Mouse (Mus musculus): Measurements from ENCODE around the gene Eif3b.
A peak's percentile ranks its signal among the peaks of the same experiment; 100 is the strongest.
"Not testable (repeated sequence)": the region's sequence is repeated elsewhere in the genome, so short reads cannot be mapped to it uniquely, and the experiment has no call there.

Gene Eif3b

DNA sequence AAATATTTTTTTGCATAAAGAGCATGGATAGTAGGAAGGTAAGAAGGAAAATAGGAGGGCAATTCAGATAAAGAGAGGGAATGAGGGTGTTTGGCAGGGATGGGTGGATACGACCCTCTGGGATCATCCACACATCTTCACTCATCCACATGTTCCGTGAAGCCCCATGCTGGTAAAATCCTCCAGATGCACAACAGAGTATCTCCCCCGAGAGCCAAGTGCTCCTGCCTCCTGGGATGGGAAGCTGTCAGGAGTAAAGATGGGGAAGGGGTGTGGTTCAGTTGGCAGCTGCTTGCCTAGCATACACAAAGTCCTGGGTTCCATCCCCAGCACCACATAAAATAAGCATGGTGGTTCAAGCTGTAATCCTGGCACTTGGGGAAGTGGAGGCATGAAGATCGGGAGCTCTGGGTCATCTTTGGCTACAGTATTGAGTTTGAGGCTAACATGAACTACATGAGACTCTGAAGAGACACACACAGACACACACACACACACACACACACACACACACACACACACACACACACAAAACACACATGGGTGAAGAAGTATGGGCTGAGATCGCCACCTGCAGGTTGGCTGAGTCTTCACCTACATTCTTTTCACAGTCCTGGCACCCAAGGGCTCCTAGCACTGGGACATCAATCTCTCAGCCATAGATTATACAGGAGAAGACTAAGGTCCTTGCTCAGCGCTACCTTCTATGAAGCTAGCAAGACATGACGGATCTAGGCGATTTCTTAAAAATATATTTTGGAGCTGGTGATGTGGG is 22.8 kb upstream of the Eif3b start:
- DNase-seq (ENCODE audit: low read depth, low spot score) = peak; percentile 61

DNA sequence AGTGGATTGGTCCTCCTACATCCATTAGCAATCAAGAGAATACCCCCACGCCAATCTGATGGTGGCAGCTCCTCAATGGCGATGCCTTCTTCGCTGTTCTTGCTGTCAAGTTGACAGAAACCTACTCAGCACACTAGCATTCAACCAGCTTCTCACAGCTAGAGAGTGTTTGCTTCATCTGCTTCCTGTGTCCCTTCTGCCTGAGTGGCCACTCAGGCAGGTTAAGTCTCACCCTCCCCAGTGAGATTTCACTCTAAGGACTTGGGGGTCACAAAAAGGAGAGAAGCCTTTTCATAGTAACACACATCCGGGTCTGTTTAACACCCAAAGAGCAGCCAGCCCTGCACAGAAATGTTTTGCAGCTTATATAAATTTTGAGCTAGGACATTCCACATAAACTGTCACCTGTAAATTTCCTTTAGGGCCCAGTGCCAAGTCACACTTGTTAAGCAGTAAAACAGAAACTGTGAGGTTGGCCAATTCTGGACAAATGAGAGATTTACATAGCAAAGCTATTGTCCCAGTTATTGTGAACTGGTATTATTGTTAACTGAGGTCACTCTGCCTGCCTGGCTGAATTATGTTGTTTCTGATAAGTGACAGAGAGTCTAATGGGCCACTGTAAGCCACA is 16.4 kb upstream of the Eif3b start:
- no peak for DNase-seq (ENCODE audit: low read depth, low spot score)

DNA sequence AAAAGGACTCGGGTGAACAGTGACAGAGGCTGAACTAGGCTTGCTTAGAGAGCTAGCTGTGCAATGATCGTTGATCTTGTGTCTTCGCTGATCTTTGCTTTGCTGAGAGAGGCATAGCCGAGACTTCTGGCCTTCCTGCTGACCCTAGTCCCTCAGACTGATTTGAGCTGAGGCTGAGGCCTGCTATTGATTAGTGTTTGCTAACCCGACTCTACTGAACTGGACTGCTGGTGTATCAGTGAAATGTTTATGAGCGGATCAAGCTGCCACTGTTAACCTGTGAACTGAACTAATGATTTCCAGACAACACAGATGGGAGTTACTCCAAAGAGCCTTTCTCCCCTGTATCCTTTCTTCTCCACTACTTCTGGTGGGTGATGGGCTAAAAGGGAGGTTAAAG is 14.0 kb upstream of the Eif3b start:
- no peak for DNase-seq (ENCODE audit: low read depth, low spot score)

DNA sequence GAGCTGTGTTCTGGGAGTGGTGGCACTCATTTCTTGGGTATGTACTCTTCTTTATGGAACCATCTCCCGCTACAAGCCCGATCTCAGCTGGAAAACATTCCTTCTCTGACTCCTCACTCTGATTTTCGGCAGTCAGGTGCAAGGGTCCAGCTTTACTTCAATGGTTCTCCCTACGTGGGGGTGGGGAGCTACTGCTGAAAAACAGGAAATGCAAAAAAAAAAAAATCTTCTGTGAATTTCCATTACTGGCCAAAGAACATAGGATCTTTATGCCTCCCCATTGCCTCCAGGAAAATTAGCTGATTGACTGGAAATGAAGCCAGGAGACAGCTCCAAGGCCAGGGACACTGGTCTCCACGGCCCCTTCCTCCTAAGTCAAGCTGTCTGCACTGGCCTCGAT is 12.5 kb upstream of the Eif3b start:
- no peak for DNase-seq (ENCODE audit: low read depth, low spot score)

GRCm38 (mm10) chr5:140408801-140409200 is 10.3 kb upstream of the Eif3b start:
- DNase-seq (ENCODE audit: low read depth, low spot score) = no peak

DNA sequence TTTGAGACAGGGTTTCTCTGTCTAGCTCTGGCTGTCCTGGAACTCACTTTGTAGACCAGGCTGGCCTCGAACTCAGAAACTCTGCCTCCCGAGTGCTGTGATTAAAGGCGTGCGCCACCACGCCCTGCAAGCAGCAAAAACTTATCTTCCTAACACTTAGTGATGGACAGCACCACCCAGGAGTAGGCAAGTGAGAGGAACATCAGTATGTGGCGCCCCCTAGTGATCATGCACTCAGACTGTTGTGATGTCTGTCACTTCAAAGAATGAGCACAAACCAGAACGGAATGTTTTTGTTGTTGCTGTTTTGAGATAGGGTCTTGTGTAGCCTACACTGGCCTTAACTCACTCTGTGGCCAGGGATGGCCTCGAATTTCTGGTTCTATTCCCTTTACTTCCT is 7.8 kb upstream of the Eif3b start:
- peak; percentile 66 for DNase-seq (ENCODE audit: low read depth, low spot score)

DNA sequence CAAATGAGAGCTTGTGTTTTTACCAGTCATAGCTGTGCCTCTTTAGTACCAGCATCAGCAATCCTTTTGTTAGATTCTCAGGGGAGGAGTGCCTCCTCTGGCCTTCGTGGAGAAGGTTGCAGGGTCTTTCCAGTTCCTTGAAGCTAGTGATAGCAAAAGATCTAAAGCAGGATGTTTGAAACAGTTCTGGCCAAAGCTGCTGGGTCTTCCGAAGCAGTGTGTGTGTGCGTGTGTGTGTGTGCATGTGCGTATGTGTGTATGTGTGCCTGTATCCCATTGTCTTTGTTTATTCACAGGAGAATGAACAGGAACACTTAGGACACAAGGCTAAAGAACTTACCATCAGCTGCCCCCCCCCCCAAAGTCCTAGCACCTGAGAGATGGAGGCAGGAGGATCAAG is 4.5 kb upstream of the Eif3b start:
- DNase-seq (ENCODE audit: low read depth, low spot score) = no peak

DNA sequence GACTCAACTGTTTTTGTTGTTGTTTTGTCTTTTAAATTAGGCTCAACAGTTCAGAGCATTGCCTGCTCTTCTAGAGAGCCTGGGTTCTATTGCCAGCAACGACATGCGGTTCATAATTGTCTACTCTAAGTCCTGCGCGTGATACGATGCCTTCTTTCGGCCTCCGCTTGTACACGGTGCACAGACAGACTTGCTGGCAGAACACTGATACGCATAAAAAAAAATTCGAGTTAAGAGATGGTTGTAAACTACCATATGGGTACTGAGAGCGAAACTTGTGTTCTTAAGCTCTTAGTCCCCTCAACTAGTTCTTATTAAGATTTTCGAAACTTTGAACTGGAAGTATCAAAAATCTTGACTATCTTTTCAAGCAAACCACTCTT is 1.0 kb upstream of the Eif3b start:
- DNase-seq (ENCODE audit: low read depth, low spot score) = no peak

GRCm38 (mm10) chr5:140419442-140420080 is 433 bp downstream of the Eif3b start:
- DNase-seq (ENCODE audit: low read depth, low spot score) = no peak

- DNase-seq (ENCODE audit: low read depth, low spot score) = no peak
Measured at GRCm38 (mm10) chr5:140420616-140421015, 1.5 kb downstream of the Eif3b start.

DNA sequence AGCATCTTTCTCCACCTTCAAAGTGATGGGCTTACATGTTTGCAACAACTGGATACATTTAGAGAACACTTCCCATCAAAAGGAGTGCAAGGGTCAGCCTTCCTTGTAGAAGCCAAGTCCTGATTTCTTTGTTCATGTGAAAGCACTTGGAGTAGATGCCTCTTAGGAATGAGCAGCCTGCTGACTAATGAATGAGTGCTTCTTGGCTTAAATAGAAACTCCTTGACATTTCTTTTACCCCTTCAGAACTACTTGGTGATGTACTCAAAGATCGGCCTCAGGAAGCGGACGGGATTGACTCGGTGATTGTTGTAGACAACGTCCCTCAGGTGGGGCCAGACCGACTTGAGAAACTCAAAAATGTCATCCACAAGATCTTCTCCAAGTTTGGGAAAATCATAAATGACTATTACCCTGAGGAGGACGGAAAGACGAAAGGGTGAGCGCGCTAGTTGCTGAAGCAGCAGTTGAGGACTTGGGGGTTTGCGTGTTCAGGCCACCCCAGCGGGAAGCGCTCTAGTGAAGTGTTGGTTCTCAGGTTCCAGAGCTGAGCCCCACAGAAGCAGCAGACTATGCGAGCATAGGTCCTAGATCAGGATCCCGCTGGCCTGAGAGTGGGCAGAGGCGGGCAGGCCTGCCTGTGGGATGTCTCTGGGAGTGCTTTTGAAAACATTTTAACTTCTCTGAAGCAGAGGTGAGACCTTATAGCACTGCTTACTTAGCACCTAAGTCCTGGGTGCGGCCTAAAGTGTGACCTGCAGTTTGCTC is 6.1 kb downstream of the Eif3b start:
- no peak for DNase-seq (ENCODE audit: low read depth, low spot score)

GRCm38 (mm10) chr5:140439117-140439516 is 20.0 kb downstream of the Eif3b start:
- peak; percentile 51 for DNase-seq (ENCODE audit: low read depth, low spot score)

DNA sequence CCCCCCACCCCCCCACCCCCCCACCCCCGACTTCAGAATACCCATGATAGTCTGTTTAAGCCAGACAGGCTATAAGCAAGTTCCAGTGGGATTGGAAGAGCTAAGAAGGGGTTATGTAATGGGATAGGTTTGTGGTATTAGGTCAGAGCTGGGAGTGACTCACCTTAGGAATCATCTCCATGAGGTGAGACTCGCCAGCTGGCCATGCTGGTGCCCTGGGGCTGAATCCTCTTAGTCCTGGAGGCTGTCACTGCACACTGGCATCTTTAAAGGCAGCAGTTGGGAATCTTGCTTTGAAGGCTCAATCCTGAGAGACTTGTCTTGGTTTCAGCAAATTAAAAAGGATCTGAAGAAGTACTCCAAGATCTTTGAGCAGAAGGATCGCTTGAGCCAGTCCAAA is 22.3 kb downstream of the Eif3b start:
- peak; percentile 68 for DNase-seq (ENCODE audit: low read depth, low spot score)

DNA sequence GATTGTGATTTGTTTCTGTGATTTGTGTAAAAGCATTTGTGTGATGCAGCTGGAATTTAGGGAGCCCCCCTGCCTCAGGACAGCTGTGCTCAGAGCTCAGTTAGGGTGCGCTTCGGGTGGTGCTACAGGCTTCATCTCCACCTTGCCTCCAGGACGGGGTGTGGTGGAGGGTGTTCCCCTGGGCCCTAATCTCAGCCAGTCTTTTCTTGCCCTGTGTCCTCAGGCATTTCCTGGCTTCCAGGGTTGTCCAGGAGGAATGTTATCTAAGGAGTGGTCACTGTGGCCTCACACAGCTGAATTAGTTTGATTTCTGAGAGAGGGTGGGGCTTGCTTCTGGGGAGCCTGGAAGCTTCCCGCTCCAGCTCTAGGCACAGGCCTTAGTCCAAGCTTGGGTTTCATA is 24.9 kb downstream of the Eif3b start:
- DNase-seq (ENCODE audit: low read depth, low spot score) = no peak

GRCm38 (mm10) chr5:140445345-140445744 is 26.2 kb downstream of the Eif3b start, which contains the start of gene Gm4869:
Gene Gm4869, plus strand, starts transcription at chr5:140445645.
- DNase-seq (ENCODE audit: low read depth, low spot score) = no peak

- DNase-seq (ENCODE audit: low read depth, low spot score) = peak; percentile 7
Measured at GRCm38 (mm10) chr5:140446054-140446453, 26.9 kb downstream of the Eif3b start.

DNA sequence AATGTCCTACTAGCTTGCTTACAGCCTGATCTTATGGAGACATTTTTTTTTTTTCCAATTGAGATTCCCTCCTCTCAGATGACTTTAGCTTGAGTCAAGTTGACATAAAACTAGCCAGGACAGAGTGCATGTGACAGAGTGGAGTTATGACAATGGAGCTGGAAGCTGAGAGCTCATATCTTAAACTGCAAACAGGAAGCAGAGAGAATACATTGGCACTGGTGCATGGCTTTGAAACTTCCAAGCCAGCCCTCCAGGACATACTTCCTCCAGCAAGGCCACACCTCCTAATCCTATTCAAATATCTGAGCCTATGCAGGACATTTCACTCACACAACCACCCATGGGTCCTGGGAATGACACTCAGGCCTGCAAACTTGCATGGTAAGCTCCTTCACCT is 35.4 kb downstream of the Eif3b start:
- DNase-seq (ENCODE audit: low read depth, low spot score) = no peak

DNA sequence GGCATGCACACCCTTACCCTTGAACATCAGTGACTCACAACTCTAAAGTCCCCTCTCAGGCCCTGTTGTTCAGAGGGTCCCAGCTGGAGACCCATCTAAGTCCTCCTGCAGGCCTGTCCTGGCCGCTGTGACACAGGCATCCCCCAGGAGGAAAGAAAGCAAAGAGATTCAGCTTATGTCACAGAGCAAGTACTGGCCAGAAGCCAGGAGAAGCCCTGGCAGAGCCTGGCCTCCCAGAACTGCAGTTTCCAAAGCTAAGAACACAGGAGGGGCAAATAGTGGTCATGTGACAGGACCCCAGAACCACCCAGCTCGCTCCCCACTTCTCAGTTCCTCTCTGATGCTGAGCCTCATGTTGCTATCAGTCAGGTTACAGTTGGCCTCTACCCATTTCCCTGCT is 36.3 kb downstream of the Eif3b start:
- DNase-seq (ENCODE audit: low read depth, low spot score) = no peak

- no peak for DNase-seq (ENCODE audit: low read depth, low spot score)
Measured at GRCm38 (mm10) chr5:140461476-140461875, 42.3 kb downstream of the Eif3b start.

DNA sequence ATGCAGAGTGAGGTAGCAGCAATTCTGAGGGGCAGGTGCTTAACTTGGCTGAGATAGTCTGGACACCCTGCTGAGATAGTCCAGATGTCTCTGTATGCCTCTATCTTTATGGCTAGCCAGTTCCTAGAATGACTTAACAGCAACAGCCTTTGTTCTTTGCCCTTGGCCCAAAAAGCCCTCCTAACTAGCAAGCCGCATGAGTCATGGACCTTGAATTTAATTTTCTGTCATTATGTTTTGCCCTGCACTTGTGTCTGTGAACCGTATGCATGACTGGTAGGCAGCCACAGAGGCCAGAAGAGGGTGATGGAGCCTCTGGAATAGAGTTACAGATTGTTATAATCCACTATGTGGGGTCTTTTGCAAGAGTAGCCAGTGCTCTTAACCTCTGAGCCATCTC is 44.0 kb downstream of the Eif3b start:
- DNase-seq (ENCODE audit: low read depth, low spot score) = not testable (repeated sequence)

DNA sequence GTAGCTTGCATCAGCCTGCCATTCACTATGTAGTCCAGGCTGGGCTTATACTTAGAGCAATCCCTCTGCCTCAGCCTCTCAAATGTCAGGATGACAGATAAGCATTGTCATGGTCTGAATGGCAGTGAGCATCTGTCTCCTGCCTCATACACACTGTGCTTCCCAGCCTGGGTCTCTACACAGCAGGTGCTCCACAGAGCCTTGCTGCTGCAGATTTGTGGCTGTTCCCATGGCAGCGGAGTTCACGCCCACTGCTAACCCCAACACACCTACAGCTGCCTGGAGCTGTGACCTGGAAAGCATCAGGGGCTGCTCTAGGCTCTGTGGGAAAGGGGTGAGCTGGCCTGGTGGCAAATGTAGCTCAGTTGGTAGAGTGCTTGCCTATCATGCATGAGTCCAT is 45.8 kb downstream of the Eif3b start:
- DNase-seq (ENCODE audit: low read depth, low spot score) = peak; percentile 27

- DNase-seq (ENCODE audit: low read depth, low spot score) = no peak
Measured at GRCm38 (mm10) chr5:140472336-140472735, 53.2 kb downstream of the Eif3b start.

Data from brain, adult 2 months (tissue).